Mouse (Mus musculus) liver, embryonic 15.5 days (tissue): ENCODE measurements at regions not wholly inside any gene's neighbourhood (a gene's known extent, or its start where the extent isn't known, plus 50 kb on each side); places are given as distances from the start of the nearest gene placed in this dataset.

Experiments used
- ATAC-seq: fragments of 200-750 bp; cut with Nextera tagmentation; 2 replicates; pipeline ENCODE4 v1.8.0; 2017; ENCODE audit warnings: moderate number of reproducible peaks, mild to moderate bottlenecking, moderate library complexity; ENCODE audit not compliant: insufficient read depth
- H3K27ac ChIP-seq: fragments of 300-500 bp; sonication (generic); replicated peaks from 2 replicates; pipeline ENCODE4 v1.5.1; 2015; ENCODE audit warnings: mild to moderate bottlenecking, inconsistent platforms
- H3K27me3 ChIP-seq: fragments of 300-500 bp; sonication (generic); 2 replicates; pipeline ENCODE4 v1.6.1; 2015; ENCODE audit warnings: mild to moderate bottlenecking, inconsistent platforms
- H3K36me3 ChIP-seq: fragments of 300-500 bp; sonication (generic); replicated peaks from 2 replicates; pipeline ENCODE4 v1.6.1; 2015; ENCODE audit warnings: moderate library complexity, mild to moderate bottlenecking, inconsistent platforms
- H3K4me1 ChIP-seq: fragments of 300-500 bp; sonication (generic); replicated peaks from 2 replicates; pipeline ENCODE4 v1.6.1; 2015; ENCODE audit warnings: inconsistent platforms
- H3K4me2 ChIP-seq: fragments of 300-500 bp; sonication (generic); 2 replicates; pipeline ENCODE4 v1.6.1; 2015; ENCODE audit warnings: moderate library complexity, mild to moderate bottlenecking, inconsistent platforms
- H3K4me3 ChIP-seq: fragments of 300-500 bp; sonication (generic); replicated peaks from 2 replicates; pipeline ENCODE4 v1.5.1; 2015; ENCODE audit warnings: mild to moderate bottlenecking, inconsistent platforms
- H3K9ac ChIP-seq: fragments of 300-500 bp; sonication (generic); 2 replicates; pipeline ENCODE4 v1.6.1; 2015; ENCODE audit warnings: moderate library complexity, mild to moderate bottlenecking, inconsistent platforms
- H3K9me3 ChIP-seq: fragments of 300-500 bp; sonication (generic); replicated peaks from 2 replicates; pipeline ENCODE4 v1.6.1; 2016; ENCODE audit warnings: inconsistent platforms
- WGBS: fragments of 180-500 bp; shearing (Covaris S2); methylation state at CpG from one replicate; pipeline ENCODE4 v1.1.7; 2015; ENCODE audit warnings: mixed read lengths; ENCODE audit not compliant: insufficient replicate concordance; 5-methylcytosine and 5-hydroxymethylcytosine counted together

DNA sequence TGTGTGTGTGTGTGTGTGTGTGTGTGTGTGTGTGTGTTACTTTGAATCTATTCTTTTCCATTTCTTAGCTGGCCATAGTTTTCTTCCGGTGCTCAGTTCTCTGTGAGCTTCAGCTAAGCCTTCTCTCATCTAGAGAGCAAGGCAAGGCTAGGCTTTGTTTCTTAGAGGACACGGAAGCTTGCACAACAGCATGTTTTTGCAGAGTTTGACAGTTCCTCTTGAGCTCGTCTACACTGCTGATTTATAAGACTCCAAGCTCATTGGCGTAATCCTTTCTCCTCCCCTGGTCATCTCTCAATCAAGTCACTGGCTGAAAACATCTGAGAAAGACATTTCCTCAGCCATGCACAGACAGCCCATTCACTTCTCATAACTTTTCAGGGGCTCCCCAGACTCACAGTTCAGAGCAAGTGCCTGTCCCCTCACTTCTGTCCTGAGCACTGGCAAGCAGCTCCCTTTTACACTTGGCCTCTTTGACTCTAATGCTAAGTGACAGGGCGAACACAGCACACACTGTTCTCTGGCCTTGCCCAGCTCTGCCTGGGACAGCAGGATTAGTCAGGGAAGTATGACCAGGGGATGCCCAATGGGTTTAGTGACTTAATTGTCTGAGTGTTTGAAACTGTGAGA lies 362.3 kb upstream of the Npvf start:
- Histone ChIP-seq H3K27ac (no peak overlapping the region), H3K27me3 (no peaks in the 10 kb centered on the region), H3K9me3 (no peaks in the 10 kb centered on the region), H3K4me2 (no peak overlapping the region), H3K36me3 (no peaks in the 10 kb centered on the region), H3K9ac (no peak overlapping the region), H3K4me3 (no peak overlapping the region), H3K4me1 (no peaks in the 10 kb centered on the region)
- ATAC-seq, result no peak
- WGBS, result 31% methylated on average over 5 of the region's 5 CpGs

DNA sequence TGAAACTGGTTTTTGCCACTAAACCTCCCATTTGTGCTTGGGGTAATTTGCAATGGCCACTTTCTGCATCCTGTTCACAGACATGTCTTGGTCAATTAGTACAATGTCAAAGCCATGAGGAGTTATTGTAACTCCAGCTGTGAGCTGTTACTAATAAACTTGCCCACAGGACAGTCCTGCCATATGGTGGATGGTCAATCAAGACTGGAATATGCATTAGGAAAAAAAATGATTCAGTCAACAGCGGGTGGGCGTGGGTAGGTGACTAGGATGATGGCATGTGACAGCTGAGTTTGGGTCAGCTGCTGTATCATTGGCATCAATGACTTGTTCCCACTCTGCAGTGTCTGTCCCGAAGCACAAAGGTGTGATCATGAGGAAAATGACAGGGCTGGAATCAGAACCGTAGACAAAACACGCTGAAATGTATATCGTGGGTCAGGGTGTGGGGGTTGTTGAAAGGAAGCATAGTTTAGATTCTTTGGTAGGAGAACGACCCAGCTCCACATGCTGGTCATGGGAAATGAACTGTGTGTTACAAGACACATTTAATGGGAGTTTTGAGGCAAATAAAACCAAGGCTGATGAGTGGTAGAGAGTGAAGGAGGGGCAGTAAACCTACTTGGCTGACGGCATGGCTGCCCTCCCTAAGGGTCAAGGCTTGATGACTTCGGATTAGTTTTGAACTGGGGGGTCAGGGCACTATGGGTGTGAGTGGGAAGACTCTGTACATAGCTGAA lies 363.2 kb upstream of the Npvf start:
- Histone ChIP-seq H3K4me1 (no peaks in the 10 kb centered on the region), H3K27ac (no peak overlapping the region), H3K4me3 (no peak overlapping the region), H3K9ac (no peak overlapping the region), H3K9me3 (no peaks in the 10 kb centered on the region), H3K27me3 (no peaks in the 10 kb centered on the region), H3K36me3 (no peaks in the 10 kb centered on the region), H3K4me2 (no peak overlapping the region)
- ATAC-seq, result no peak
- 65% methylated on average over 9 of the region's 9 CpGs for WGBS

DNA sequence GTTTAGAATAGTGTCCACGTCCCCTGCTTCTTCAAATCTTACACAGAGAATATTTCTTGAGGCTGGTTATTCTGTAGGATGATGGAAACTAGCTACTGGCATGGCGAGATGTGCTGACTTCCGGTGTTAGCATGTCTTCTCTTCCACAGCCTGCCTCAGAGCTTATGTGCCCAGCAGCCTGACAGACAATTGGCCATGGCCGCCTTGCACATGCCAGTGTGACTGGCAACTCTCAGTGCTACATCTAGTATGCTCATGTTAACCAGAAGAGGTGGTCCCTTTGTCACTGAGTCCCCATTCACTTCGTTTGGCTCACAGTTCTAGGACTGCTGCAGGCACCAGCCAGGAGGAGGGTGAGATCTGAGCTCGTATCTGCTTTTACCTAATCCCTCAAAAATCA lies 367.0 kb upstream of the Npvf start:
- Histone ChIP-seq H3K4me2 (no peak overlapping the region), H3K36me3 (no peaks in the 10 kb centered on the region), H3K9ac (no peak overlapping the region), H3K27ac (no peak overlapping the region), H3K27me3 (no peaks in the 10 kb centered on the region), H3K4me1 (no peaks in the 10 kb centered on the region), H3K9me3 (no peaks in the 10 kb centered on the region), H3K4me3 (no peak overlapping the region)
- 55% methylated on average over 6 of the region's 6 CpGs for WGBS
- no peak for ATAC-seq

DNA sequence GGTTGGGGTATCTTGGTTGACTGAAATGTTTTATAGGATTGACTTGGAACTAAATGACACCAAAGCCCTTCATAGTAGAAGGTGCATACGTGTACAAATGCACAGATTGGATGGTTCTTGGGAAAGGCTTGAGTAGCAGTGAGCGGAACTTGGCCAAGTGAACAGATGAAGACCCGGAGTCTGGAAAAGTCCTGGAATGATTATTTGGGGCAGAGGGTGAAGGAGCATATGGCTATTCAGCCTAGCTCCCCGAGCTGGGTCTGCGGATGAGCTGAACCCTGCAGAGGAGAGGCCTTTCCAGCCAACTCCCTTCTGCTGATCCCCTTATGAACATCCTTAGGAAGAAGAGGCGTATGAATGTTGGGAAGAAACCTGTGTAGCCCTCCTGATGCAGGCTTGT lies 369.1 kb upstream of the Npvf start:
- no peak overlapping the region for H3K27ac ChIP-seq
- WGBS, result 61% methylated on average over 6 of the region's 6 CpGs

DNA sequence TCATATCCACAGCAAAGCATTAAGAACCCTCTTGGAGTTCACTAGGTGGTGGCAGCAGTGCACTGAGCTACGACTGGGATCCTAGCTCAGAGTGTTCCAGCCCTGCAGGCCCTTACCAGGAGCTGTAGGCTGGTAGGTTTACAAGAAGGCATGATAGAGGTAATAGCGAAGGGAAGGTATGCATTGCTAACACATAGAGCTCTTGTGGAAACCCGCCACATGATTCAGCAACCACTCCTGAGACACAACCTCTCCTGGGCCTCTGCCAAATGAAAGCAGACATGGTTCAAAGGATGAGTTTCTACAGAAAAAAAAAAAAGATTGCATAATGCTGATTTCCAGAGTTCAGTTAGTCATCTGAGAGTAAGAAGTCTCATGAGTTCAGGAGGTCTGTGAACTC lies 370.5 kb upstream of the Npvf start:
- Histone ChIP-seq H3K4me2 (no peak overlapping the region), H3K4me1 (no peaks in the 10 kb centered on the region), H3K9ac (no peak overlapping the region), H3K4me3 (no peak overlapping the region), H3K27ac (no peak overlapping the region), H3K36me3 (no peaks in the 10 kb centered on the region), H3K9me3 (no peaks in the 10 kb centered on the region), H3K27me3 (no peaks in the 10 kb centered on the region)
- no peak for ATAC-seq
- 68% methylated on average over 3 of the region's 3 CpGs for WGBS

More for the DNA sequence above, 369.1 kb upstream of the Npvf start:
- no peaks in the 10 kb centered on the region for H3K36me3 ChIP-seq
- no peaks in the 10 kb centered on the region for H3K9me3 ChIP-seq
- no peak overlapping the region for H3K4me3 ChIP-seq
- H3K27me3 ChIP-seq, result no peaks in the 10 kb centered on the region
- H3K4me2 ChIP-seq, result no peak overlapping the region
- no peak overlapping the region for H3K9ac ChIP-seq
- H3K4me1 ChIP-seq, result no peaks in the 10 kb centered on the region
- no peak for ATAC-seq

DNA sequence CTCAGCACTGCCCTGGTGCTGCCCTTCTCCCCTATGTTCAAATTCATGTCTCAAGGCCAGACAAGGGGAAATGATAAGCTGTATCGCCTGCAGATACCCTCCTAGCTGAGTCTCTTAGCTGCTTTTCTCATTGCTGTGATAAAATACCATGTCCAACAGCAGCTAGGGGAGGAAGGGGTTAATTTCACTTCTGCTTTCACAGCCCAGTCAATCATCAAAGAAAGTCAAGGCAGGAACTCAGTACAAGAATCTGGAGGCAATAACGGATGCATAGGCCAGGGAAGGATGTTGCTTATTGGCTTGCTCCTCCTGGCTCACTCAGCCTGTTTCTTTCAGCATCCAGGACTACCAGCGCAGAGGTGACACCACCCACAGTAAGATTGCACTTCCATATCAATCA lies 371.2 kb upstream of the Npvf start:
- Histone ChIP-seq H3K27me3 (no peaks in the 10 kb centered on the region), H3K9me3 (no peaks in the 10 kb centered on the region), H3K4me3 (no peak overlapping the region), H3K4me1 (no peaks in the 10 kb centered on the region), H3K4me2 (no peak overlapping the region), H3K9ac (no peak overlapping the region), H3K27ac (no peak overlapping the region), H3K36me3 (no peaks in the 10 kb centered on the region)
- WGBS, result 37% methylated on average over 3 of the region's 3 CpGs
- ATAC-seq, result no peak

DNA sequence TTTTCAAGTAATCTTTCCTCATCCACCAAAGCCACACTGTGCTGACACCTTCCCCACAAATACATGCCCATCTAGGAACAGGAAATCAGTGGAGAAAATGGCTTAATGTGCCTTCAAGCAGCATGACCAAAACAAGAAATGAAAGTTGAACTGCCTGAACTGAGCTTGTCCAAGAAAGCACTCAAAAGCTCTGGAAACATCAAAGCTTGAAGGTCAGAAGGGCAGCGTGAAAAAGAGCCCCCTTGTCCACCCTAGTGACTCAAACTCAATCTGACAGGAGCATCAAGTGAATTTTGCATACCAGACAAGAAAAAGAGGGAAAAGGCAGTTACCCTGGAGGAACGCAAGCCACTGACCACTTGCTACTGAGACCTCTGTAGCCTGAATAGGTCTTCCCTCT lies 373.1 kb upstream of the Npvf start:
- ATAC-seq, result no peak
- H3K27me3 ChIP-seq, result no peaks in the 10 kb centered on the region
- H3K4me2 ChIP-seq, result no peak overlapping the region
- H3K4me1 ChIP-seq, result no peaks in the 10 kb centered on the region
- no peak overlapping the region for H3K9ac ChIP-seq
- no peaks in the 10 kb centered on the region for H3K9me3 ChIP-seq
- H3K36me3 ChIP-seq, result no peaks in the 10 kb centered on the region
- H3K4me3 ChIP-seq, result no peak overlapping the region
- WGBS, result 57% methylated on average over 2 of the region's 2 CpGs
- H3K27ac ChIP-seq, result no peak overlapping the region

DNA sequence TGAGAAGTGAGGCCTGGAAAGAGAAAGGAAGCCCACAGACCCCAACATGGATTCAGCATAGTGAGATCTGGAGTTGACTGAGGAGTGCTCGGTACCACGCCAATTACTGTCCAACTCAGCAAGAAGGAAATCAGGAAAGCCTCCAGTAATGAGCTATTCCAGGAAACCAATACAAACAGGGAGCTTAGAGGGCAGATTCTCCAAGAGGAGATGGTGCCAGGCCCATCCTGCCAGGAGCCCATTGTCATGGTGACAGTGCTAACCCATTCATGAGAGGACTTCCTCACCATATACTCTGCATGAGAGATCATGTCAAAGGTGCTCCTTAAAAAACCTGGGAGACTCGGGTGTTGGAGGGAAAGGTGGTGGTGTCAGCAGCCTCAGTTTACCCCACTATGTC lies 375.3 kb upstream of the Npvf start:
- Histone ChIP-seq H3K9me3 (no peaks in the 10 kb centered on the region), H3K4me2 (no peak overlapping the region), H3K9ac (no peak overlapping the region), H3K4me1 (no peaks in the 10 kb centered on the region), H3K4me3 (no peak overlapping the region), H3K27me3 (no peaks in the 10 kb centered on the region), H3K27ac (no peak overlapping the region), H3K36me3 (no peaks in the 10 kb centered on the region)
- WGBS, result 57% methylated on average over 3 of the region's 3 CpGs
- ATAC-seq, result no peak

DNA sequence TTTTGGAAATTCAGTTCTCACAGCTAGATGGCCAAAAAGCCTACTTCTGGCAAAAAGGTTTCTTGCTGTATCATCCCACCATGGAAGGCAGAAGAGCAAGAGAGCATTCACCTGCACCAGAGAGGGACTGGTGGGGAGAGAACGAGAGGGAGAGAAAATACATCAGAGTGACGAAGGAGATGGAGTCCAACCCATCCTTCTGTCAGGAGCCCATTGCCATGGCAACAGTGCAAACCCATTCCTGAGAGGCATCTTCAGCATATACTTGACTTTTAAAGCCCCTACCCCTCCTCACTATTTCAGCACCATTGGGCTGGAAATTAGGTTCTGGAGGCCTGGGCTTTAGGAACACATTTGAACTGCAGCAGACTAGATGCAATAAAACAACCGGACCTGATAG lies 375.7 kb upstream of the Npvf start:
- no peaks in the 10 kb centered on the region for H3K4me1 ChIP-seq
- H3K4me2 ChIP-seq, result no peak overlapping the region
- WGBS, result 58% methylated on average over 3 of the region's 3 CpGs
- no peaks in the 10 kb centered on the region for H3K36me3 ChIP-seq
- no peak overlapping the region for H3K4me3 ChIP-seq
- H3K9me3 ChIP-seq, result no peaks in the 10 kb centered on the region
- H3K9ac ChIP-seq, result no peak overlapping the region
- H3K27me3 ChIP-seq, result no peaks in the 10 kb centered on the region
- ATAC-seq, result no peak
- H3K27ac ChIP-seq, result no peak overlapping the region

DNA sequence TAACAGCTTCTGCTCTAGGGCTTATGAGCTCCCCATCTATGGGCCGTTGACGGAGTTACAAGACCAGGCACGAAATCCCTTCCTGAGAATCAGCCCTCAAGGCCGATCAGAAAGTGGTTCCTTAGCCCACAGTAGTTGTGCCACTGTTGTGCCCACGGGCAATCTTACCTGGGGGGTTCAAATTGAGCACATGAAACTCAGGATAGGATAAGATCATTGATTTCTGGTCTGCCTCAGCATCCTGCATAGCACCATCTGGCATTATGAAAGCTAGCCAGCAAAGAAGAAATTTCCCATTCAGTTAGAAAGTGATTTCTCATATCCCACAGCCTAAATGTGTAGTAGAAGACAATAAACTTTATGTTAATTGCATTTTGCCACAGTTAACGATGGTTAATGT lies 379.6 kb upstream of the Npvf start:
- Histone ChIP-seq H3K9me3 (no peaks in the 10 kb centered on the region), H3K9ac (no peak overlapping the region), H3K36me3 (no peaks in the 10 kb centered on the region), H3K4me3 (no peak overlapping the region), H3K27ac (no peak overlapping the region), H3K27me3 (no peaks in the 10 kb centered on the region), H3K4me2 (no peak overlapping the region), H3K4me1 (no peaks in the 10 kb centered on the region)
- ATAC-seq, result no peak
- 60% methylated on average over 6 of the region's 6 CpGs for WGBS

DNA sequence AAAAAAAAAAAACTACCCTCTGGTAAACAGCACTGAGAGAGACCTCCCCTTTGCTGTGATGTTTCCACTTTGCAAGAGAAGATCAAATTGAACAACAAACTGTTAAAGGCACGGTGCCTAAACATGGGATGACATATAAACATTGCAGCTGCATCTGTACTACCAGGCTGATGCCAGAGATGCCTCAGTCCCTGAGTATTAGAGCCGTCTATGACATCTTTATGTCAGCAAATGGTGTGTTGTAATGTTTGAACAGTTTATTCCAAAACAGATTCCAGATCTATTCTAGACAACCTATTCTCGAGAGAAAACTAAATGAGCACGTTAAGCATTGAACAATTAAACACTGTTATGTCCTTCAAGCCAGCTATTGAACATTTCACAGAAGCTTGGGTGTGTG lies 381.8 kb upstream of the Npvf start:
- H3K4me3 ChIP-seq, result no peak overlapping the region
- no peaks in the 10 kb centered on the region for H3K9me3 ChIP-seq
- 49% methylated on average over 4 of the region's 4 CpGs for WGBS
- no peak overlapping the region for H3K4me2 ChIP-seq
- no peaks in the 10 kb centered on the region for H3K36me3 ChIP-seq
- ATAC-seq, result no peak
- no peak overlapping the region for H3K27ac ChIP-seq
- no peaks in the 10 kb centered on the region for H3K27me3 ChIP-seq
- H3K9ac ChIP-seq, result no peak overlapping the region
- H3K4me1 ChIP-seq, result no peaks in the 10 kb centered on the region

DNA sequence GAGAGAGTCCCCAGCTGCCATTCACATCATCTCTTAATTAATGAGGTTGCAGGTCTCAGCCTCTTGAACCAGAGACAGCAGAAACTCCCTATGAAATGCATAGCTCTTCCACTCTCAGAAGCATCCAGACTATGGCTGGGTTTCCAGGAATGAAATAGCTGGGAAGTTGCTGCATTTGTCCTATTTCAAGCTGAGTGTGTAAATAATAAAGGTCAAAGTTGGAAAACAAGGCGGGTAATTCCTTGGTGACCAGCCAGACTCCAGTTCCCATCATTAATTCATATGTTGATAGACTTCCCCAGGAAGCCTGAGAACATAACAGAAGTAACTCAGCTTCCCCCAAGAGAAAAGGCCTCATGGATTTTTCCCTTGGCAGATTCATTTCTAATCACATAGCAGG lies 382.3 kb upstream of the Npvf start:
- no peak for ATAC-seq
- Histone ChIP-seq H3K4me2 (no peak overlapping the region), H3K9me3 (no peaks in the 10 kb centered on the region), H3K4me1 (no peaks in the 10 kb centered on the region), H3K9ac (no peak overlapping the region), H3K27me3 (no peaks in the 10 kb centered on the region), H3K4me3 (no peak overlapping the region), H3K27ac (no peak overlapping the region), H3K36me3 (no peaks in the 10 kb centered on the region)
- 24% methylated on average over 1 of the region's 1 CpGs for WGBS
